Mouse (Mus musculus) kidney, postnatal 0 days (tissue): Measurements from ENCODE around the gene Spns1. TPM values are rescaled to one million over a fixed set of nuclear protein-coding genes. Genes with fewer than 3 reads are reported as not detected.
"Not testable (repeated sequence)": the region's sequence is repeated elsewhere in the genome, so short reads cannot be mapped to it uniquely, and the experiment has no call there.

ENCODE experiments used
- ATAC-seq: fragments of 200-750 bp; cut with Nextera tagmentation; replicated peaks from 2 replicates; pipeline ENCODE4 v1.8.0; 2017; ENCODE audit warnings: low read depth, moderate number of reproducible peaks, moderate TSS enrichment, moderate library complexity; ENCODE audit not compliant: low FRiP score
- DNase-seq: peaks from one replicate; pipeline ENCODE4 v3.0.0-alpha.2; 2016; ENCODE audit warnings: low spot score
- H3K27ac ChIP-seq: fragments of 300-500 bp; sonication (generic); 2 replicates; pipeline ENCODE4 v1.5.1; 2014; ENCODE audit warnings: mild to moderate bottlenecking
- H3K27me3 ChIP-seq: fragments of 300-500 bp; sonication (generic); 2 replicates; pipeline ENCODE4 v1.6.1; 2014; ENCODE audit warnings: low read length, mixed read lengths; ENCODE audit not compliant: insufficient read depth
- H3K36me3 ChIP-seq: fragments of 300-500 bp; sonication (generic); 2 replicates; pipeline ENCODE4 v1.6.1; 2014; ENCODE audit warnings: low read length, mixed read lengths; ENCODE audit not compliant: insufficient read depth
- H3K4me1 ChIP-seq: fragments of 300-500 bp; sonication (generic); replicated peaks from 2 replicates; pipeline ENCODE4 v1.6.1; 2014; ENCODE audit warnings: antibody characterized with exemption, low read length, mixed read lengths; ENCODE audit not compliant: insufficient read depth
- H3K4me2 ChIP-seq: fragments of 300-500 bp; sonication (generic); 2 replicates; pipeline ENCODE4 v1.6.1; 2014; ENCODE audit warnings: mild to moderate bottlenecking, low read length, moderate library complexity, mixed read lengths
- H3K4me3 ChIP-seq: fragments of 300-500 bp; sonication (generic); replicated peaks from 2 replicates; pipeline ENCODE4 v1.5.1; 2014; ENCODE audit warnings: low read depth, low read length
- H3K9ac ChIP-seq: fragments of 300-500 bp; sonication (generic); 2 replicates; pipeline ENCODE4 v1.6.1; 2014; ENCODE audit warnings: low read depth, low read length
- H3K9me3 ChIP-seq: fragments of 300-500 bp; sonication (generic); replicated peaks from 2 replicates; pipeline ENCODE4 v1.6.1; 2016; ENCODE audit warnings: low read length, inconsistent platforms, mixed read lengths
- CTCF ChIP-seq: IDR thresholded peaks from 2 replicates; pipeline ENCODE4 v1.5.1; 2016; ENCODE audit warnings: antibody characterized with exemption, low read depth, mild to moderate bottlenecking, moderate library complexity
- WGBS: fragments of 180-500 bp; shearing (Covaris S2); extraction: QIAGEN DNeasy Blood & Tissue Kit; methylation state at CpG from one replicate; pipeline ENCODE4 v1.1.7; 2014; 5-methylcytosine and 5-hydroxymethylcytosine counted together
- polyA plus RNA-seq: library from polyadenylated mRNA; unstranded; fragments of >200 nt; fragmentation: Nextera tagmentation; extraction: Ambion mirVana; gene quantifications from 2 replicates; pipeline ENCODE4 v1.2.1, GENCODE M21; 2015

Gene Spns1
- polyA plus RNA-seq, 1 experiment from 2014 or later, result 57.6 TPM

DNA sequence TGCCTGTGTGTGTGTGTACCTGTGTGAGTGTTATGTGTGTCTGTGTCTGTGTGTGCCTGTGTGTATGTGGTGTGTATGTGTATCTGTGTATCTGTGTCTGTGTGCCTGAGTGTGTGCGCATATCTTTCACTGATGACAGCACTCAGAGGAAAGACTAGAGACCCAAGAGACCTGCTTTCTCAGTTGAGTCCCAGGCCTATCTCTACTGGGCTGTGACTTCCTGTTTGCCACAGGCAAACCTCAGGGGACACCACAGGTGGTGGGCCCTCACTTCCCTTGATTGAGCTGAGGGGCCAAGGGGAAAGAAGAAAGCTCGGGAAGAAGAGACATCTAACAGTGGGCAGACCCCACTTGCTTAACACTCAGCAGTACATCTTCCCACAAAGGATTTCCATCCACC lies 39.4 kb upstream of the Spns1 start:
- H3K9ac ChIP-seq, result no peak overlapping the region
- DNase-seq (no peak), ATAC-seq (no peak)
- no peaks in the 10 kb centered on the region for H3K27me3 ChIP-seq
- H3K4me3 ChIP-seq, result no peak overlapping the region
- no peaks in the 10 kb centered on the region for H3K36me3 ChIP-seq
- H3K27ac ChIP-seq, result no peak overlapping the region
- no peak for TF ChIP-seq CTCF
- 55% methylated on average over 2 of the region's 2 CpGs for WGBS
- H3K9me3 ChIP-seq, result no peaks in the 10 kb centered on the region
- no peak overlapping the region for H3K4me2 ChIP-seq
- H3K4me1 ChIP-seq, result no peaks in the 10 kb centered on the region

DNA sequence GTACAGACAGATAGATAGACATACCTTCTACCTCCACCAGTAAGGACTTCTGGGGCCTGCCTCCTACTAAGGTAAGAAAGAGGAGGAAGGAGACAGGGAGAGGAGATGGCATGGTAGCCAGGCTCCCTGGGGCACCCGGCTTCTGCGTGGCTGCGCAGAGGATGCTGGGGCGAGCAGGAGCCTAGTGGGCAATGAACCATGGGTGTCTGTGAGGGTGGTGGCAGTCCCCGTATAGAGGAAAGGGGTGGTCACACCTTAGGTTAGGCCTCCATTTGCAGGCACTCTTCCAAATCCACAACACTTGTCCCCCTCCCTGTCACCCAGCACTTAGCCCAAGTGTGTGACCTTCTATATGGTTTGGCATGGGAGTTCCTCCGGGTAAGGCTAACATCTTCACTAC lies 37.5 kb upstream of the Spns1 start, which contains the start of gene Cd19:
Gene Cd19, minus strand, starts transcription at position 165 of the 400 bp plus-strand sequence.
- Histone ChIP-seq H3K27me3 (no peaks in the 10 kb centered on the region), H3K4me2 (no peak within 1 kb of the TSS), H3K9me3 (no peaks in the 10 kb centered on the region), H3K27ac (no peak within 1 kb of the TSS), H3K36me3 (no peaks in the 10 kb centered on the region), H3K9ac (no peak within 1 kb of the TSS), H3K4me1 (no peaks in the 10 kb centered on the region), H3K4me3 (no peak within 1 kb of the TSS)
- WGBS, result 81% methylated on average over 6 of the region's 6 CpGs
- DNase-seq (no peak), ATAC-seq (no peak)
- no peak for TF ChIP-seq CTCF

DNA sequence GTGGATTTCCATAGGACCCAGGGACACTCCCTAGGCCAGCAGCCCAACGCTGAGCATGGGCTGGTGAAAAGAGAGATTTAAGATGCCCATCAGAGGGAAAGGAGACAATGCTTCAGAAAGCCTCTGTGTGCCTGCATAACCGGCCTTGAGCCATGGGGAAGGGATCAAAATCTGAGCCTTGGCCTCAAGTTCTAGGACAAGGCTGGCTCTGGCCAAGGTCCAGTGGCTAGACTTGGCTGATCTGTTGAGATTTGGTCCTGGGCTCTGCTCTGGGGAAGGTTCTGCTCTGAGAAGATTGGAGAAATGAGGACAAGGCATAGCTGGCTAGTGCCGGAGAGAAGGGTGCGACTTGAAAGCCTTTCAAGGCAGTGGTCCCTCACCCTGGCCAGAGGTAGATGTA lies 33.8 kb upstream of the Spns1 start:
- no peak overlapping the region for H3K4me2 ChIP-seq
- 90% methylated on average over 4 of the region's 4 CpGs for WGBS
- TF ChIP-seq CTCF, result no peak
- H3K27ac ChIP-seq, result no peak overlapping the region
- H3K27me3 ChIP-seq, result no peaks in the 10 kb centered on the region
- no peak for ATAC-seq
- H3K36me3 ChIP-seq, result no peaks in the 10 kb centered on the region
- H3K4me1 ChIP-seq, result no peaks in the 10 kb centered on the region
- DNase-seq, result no peak
- no peak overlapping the region for H3K4me3 ChIP-seq
- H3K9me3 ChIP-seq, result no peaks in the 10 kb centered on the region
- no peak overlapping the region for H3K9ac ChIP-seq

DNA sequence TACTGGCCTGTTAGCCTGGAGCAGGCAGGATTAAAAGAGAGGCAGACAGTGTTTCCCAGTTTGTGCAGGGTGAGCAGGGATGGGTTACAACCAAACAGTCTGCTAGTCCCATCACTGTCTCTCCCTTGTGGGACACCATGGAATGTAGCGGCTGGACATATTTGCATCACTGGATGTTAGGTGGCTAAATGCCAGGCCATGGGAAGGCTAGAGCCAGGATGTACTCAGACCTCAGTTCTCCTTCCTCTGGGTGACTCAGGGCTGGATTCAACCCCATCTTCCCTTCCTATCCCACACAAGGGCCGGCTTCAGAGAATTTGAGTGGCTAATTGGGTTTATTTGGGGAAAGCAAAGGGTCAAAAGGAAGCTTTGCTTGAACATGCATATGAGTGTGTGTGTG lies 31.4 kb upstream of the Spns1 start:
- H3K4me2 ChIP-seq, result no peak overlapping the region
- no peak for ATAC-seq
- TF ChIP-seq CTCF, result no peak
- no peaks in the 10 kb centered on the region for H3K36me3 ChIP-seq
- H3K9ac ChIP-seq, result no peak overlapping the region
- H3K27me3 ChIP-seq, result no peaks in the 10 kb centered on the region
- no peak overlapping the region for H3K27ac ChIP-seq
- no peak overlapping the region for H3K4me3 ChIP-seq
- no peaks in the 10 kb centered on the region for H3K9me3 ChIP-seq
- 64% methylated on average over 2 of the region's 2 CpGs for WGBS
- no peaks in the 10 kb centered on the region for H3K4me1 ChIP-seq
- peak; percentile 16 for DNase-seq

DNA sequence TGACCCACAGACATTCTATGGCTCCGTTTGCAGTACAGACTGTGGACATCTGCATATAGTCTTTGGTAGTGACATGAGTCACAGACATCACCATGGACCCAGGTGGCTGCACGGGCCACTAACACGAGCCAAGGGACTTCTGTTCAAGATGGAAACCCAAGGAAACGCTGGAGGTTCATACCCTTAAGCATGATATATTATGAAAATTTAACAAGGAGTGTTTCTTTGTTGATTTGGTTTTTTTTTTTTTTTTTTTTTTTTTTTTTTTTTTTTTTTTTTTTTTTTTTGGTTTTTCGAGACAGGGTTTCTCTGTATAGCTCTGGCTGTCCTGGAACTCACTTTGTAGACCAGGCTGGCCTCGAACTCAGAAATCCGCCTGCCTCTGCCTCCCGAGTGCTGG lies 25.3 kb upstream of the Spns1 start:
- not testable (repeated sequence) for H3K9me3 ChIP-seq, H3K36me3 ChIP-seq, H3K27me3 ChIP-seq, DNase-seq, H3K4me3 ChIP-seq, H3K9ac ChIP-seq, H3K4me2 ChIP-seq, ATAC-seq, H3K27ac ChIP-seq, H3K4me1 ChIP-seq
- WGBS, result 74% methylated on average over 8 of the region's 8 CpGs

DNA sequence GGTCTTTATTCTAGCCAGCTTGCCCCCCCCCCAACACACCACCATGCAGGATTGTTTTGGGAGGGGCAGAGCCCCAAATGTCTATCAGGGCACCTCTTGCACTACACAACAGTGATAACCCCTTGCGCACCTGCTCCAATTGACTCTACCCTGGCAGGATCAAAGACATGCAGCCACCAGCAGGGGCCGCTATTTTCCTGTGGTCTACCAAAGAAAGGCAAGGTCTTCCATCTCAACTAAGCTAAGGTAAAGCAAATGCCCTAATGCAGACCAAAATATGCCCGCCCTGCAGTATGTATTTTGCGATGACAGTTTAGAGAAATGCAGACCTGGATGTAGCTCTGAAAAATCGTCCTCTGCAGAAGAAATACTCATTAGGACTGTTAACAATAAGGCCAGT lies 22.3 kb upstream of the Spns1 start:
- Histone ChIP-seq H3K9ac (no peak overlapping the region), H3K9me3 (no peaks in the 10 kb centered on the region), H3K27me3 (no peaks in the 10 kb centered on the region), H3K27ac (no peak overlapping the region), H3K4me1 (no peaks in the 10 kb centered on the region), H3K36me3 (no peaks in the 10 kb centered on the region), H3K4me2 (no peak overlapping the region), H3K4me3 (no peak overlapping the region)
- WGBS, result 7% methylated on average over 5 of the region's 5 CpGs
- peak; percentile 91 for TF ChIP-seq CTCF
- no peak for ATAC-seq
- peak; percentile 88 for DNase-seq

DNA sequence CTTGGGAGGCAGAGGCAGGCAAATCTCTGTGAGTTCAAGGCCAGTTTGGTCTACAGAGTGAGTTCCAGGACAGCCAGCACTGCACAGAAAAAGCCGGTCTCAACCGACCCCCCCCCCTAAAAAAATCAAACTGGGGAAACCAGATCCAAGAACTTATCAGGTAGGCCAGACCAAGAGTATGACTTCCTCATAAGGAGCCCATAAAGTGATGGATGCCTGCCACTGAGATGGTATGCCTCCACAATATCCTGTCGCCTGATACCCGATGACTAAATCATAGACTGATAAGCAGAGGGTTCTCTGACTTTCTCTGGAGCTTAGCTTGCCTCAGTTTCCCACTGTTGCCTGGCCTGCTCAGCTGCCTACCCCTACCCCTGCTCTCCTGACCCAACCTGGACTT lies 20.6 kb upstream of the Spns1 start:
- no peak for DNase-seq
- Histone ChIP-seq H3K27me3 (no peaks in the 10 kb centered on the region), H3K4me3 (no peak overlapping the region), H3K27ac (no peak overlapping the region), H3K4me2 (no peak overlapping the region), H3K36me3 (no peaks in the 10 kb centered on the region), H3K4me1 (no peaks in the 10 kb centered on the region), H3K9ac (no peak overlapping the region), H3K9me3 (no peaks in the 10 kb centered on the region)
- no peak for ATAC-seq
- 92% methylated on average over 4 of the region's 4 CpGs for WGBS
- TF ChIP-seq CTCF, result no peak
